Mouse (Mus musculus) liver, postnatal 0 days (tissue): ENCODE data around the gene Mcu. TPM values are rescaled to one million over a fixed set of nuclear protein-coding genes. Genes with fewer than 3 reads are reported as not detected.
A peak's percentile ranks its signal among the peaks of the same experiment; 100 is the strongest.

Source experiments
- ATAC-seq: fragments of 200-750 bp; cut with Nextera tagmentation; 2 replicates; pipeline ENCODE4 v1.8.0; 2017; ENCODE audit warnings: mild to moderate bottlenecking, moderate library complexity
- DNase-seq: peaks from one replicate; pipeline ENCODE4 v3.0.0-alpha.2; 2016
- H3K27ac ChIP-seq: fragments of 300-500 bp; sonication (generic); 2 replicates; pipeline ENCODE4 v1.5.1; 2014; ENCODE audit warnings: antibody characterized with exemption, moderate library complexity, mild to moderate bottlenecking, low read depth
- H3K27me3 ChIP-seq: fragments of 300-500 bp; sonication (generic); 2 replicates; pipeline ENCODE4 v1.6.1; 2014; ENCODE audit warnings: low read length, control low read depth, mixed read lengths; ENCODE audit not compliant: insufficient read depth
- H3K36me3 ChIP-seq: fragments of 300-500 bp; sonication (generic); replicated peaks from 2 replicates; pipeline ENCODE4 v1.6.1; 2014; ENCODE audit warnings: mild to moderate bottlenecking, control low read depth, low read length, moderate library complexity, mixed read lengths; ENCODE audit not compliant: insufficient read depth
- H3K4me1 ChIP-seq: fragments of 300-500 bp; sonication (generic); 2 replicates; pipeline ENCODE4 v1.6.1; 2014; ENCODE audit warnings: antibody characterized with exemption, mild to moderate bottlenecking, control low read depth; ENCODE audit not compliant: insufficient read depth
- H3K4me2 ChIP-seq: fragments of 300-500 bp; sonication (generic); 2 replicates; pipeline ENCODE4 v1.6.1; 2014; ENCODE audit warnings: low read depth, mild to moderate bottlenecking, low read length, moderate library complexity, mixed read lengths
- H3K4me3 ChIP-seq: fragments of 300-500 bp; sonication (generic); 2 replicates; pipeline ENCODE4 v1.5.1; 2014; ENCODE audit warnings: low read depth, low read length
- H3K9ac ChIP-seq: fragments of 300-500 bp; sonication (generic); replicated peaks from 2 replicates; pipeline ENCODE4 v1.6.1; 2014; ENCODE audit warnings: mild to moderate bottlenecking, moderate library complexity
- H3K9me3 ChIP-seq: fragments of 300-500 bp; sonication (generic); 2 replicates; pipeline ENCODE4 v1.6.1; 2016; ENCODE audit warnings: mild to moderate bottlenecking, control low read depth, low read length, mixed read lengths
- CTCF ChIP-seq: sonication (generic); IDR thresholded peaks from 2 replicates; pipeline ENCODE4 v1.5.1; 2016; ENCODE audit warnings: antibody characterized with exemption, low read depth
- EP300 ChIP-seq: IDR thresholded peaks from 2 replicates; pipeline ENCODE4 v1.6.1; 2016; ENCODE audit warnings: antibody characterized with exemption, low read depth, mild to moderate bottlenecking
- WGBS: fragments of 180-500 bp; shearing (Covaris S2); extraction: QIAGEN DNeasy Blood & Tissue Kit; methylation state at CpG from one replicate; pipeline ENCODE4 v1.1.7; 2014; ENCODE audit not compliant: insufficient replicate concordance; 5-methylcytosine and 5-hydroxymethylcytosine counted together
- polyA plus RNA-seq: library from polyadenylated mRNA; unstranded; fragments of >200 nt; fragmentation: Nextera tagmentation; extraction: Ambion mirVana; gene quantifications from 2 replicates; pipeline ENCODE4 v1.2.1, GENCODE M21; 2015

Gene Mcu
- polyA plus RNA-seq, 1 experiment from 2014 or later, result 13.5 TPM

DNA sequence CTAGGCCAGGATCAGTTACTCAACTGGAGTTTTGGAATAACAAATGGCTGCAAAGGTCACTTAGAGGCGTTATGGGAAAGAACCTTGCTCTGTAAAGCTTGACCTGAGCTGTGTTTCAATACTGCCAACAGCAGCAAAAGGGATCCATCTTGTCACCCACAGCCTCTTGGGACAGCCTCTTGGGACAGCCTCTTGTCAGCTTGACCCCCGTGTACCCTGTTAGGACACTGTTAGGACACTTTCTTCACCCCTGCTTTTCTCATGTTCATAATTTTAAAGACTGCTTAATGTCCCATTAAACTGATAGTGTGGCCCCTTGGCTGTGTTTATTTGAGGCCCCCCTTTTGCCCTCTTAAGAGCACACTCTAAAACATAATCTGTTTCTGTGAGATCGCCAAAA, 192.0 kb downstream of the Mcu start:
- Histone ChIP-seq H3K4me1 (0 out of 2 replicates have a peak, but pooled peaks cover 5% of the 10 kb centered on the region), H3K27ac (no peak overlapping the region), H3K9me3 (no peaks in the 10 kb centered on the region), H3K9ac (no peak overlapping the region), H3K27me3 (no peaks in the 10 kb centered on the region), H3K36me3 (peaks cover 7% of the 10 kb centered on the region), H3K4me3 (no peak overlapping the region), H3K4me2 (no peak overlapping the region)
- 65% methylated on average over 3 of the region's 3 CpGs for WGBS
- TF ChIP-seq CTCF, result no peak
- TF ChIP-seq EP300, result no peak
- no peak for ATAC-seq
- no peak for DNase-seq

DNA sequence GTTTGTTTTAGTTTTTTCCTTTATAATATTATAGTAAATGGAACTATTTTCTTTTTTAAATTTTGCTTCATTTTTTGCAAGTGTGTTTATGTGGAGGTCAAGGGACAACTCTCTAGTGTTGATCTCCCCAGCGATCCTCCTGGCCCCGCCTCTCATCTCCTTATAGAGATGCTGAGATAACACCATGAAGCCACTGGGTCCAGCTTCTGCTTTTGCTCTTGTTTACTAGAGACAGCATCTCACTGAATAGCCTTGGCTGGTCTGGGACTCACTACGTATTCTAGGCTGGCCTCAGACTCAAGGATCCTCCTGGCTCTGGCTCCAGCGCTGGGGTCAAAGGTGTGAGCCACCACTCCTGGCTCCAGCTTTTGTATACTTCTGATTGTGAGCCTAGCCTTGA, 197.0 kb downstream of the Mcu start:
- Histone ChIP-seq H3K4me2 (no peak overlapping the region), H3K36me3 (peaks cover 7% of the 10 kb centered on the region), H3K9me3 (no peaks in the 10 kb centered on the region), H3K27me3 (no peaks in the 10 kb centered on the region), H3K4me1 (0 out of 2 replicates have a peak, but pooled peaks cover 5% of the 10 kb centered on the region), H3K9ac (no peak overlapping the region), H3K27ac (no peak overlapping the region), H3K4me3 (no peak overlapping the region)
- 61% methylated on average over 4 of the region's 4 CpGs for WGBS
- ATAC-seq (no peak), DNase-seq (no peak)
- TF ChIP-seq CTCF, result no peak
- TF ChIP-seq EP300, result no peak

DNA sequence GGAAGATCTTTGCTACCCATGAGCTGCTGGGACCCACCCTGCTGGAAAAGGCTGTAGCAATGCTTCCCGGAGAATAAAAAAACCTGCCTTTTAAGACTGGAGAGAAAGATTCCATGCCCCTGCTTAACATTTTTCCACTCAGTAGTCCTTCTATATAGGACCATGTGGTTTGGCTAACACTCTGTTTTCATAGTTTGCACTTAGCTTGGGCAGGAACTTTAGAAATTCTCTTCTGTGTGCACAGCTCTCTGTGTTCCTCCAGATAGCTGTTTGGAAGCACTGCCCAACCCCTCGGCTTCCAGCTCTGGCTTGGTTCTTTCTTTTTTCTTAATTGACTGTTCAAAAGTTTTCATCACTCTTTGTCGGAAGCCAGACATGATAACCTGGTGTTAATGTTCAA, 199.9 kb downstream of the Mcu start:
- Histone ChIP-seq H3K27me3 (no peaks in the 10 kb centered on the region), H3K27ac (no peak overlapping the region), H3K4me3 (no peak overlapping the region), H3K9ac (no peak overlapping the region), H3K9me3 (no peaks in the 10 kb centered on the region), H3K4me1 (no peaks in the 10 kb centered on the region), H3K4me2 (no peak overlapping the region), H3K36me3 (peaks cover 7% of the 10 kb centered on the region; the same call in 1 of the 2 replicates)
- ATAC-seq, result no peak
- TF ChIP-seq EP300 (no peak), CTCF (no peak)
- DNase-seq, result no peak
- 76% methylated on average over 3 of the region's 3 CpGs for WGBS

DNA sequence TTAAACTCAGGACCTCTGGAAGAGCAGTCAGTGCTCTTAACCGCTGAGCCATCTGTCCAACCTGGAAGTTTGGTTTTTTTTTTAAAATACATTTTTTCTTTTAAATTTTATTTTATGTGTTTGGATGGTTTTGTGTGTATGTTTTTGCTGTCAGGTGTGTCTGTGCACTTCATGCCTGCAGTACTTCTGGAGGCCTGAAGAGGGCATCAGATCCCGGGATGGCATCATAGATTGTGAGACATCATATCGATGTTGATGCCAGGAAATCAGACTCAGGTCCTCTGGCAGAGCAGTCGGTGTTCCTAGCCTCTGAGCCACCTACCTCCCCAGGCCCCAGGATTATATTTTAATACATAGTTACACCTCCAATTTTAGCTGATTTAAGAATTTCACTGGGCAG, 202.8 kb downstream of the Mcu start:
- Histone ChIP-seq H3K9ac (no peak overlapping the region), H3K27ac (no peak overlapping the region), H3K36me3 (no peaks in the 10 kb centered on the region; the same call in 1 of the 2 replicates), H3K27me3 (no peaks in the 10 kb centered on the region), H3K4me3 (no peak overlapping the region), H3K9me3 (no peaks in the 10 kb centered on the region), H3K4me2 (no peak overlapping the region), H3K4me1 (no peaks in the 10 kb centered on the region)
- TF ChIP-seq CTCF, result peak; percentile 45
- no peak for TF ChIP-seq EP300
- 85% methylated on average over 4 of the region's 4 CpGs for WGBS
- DNase-seq (no peak), ATAC-seq (no peak)

DNA sequence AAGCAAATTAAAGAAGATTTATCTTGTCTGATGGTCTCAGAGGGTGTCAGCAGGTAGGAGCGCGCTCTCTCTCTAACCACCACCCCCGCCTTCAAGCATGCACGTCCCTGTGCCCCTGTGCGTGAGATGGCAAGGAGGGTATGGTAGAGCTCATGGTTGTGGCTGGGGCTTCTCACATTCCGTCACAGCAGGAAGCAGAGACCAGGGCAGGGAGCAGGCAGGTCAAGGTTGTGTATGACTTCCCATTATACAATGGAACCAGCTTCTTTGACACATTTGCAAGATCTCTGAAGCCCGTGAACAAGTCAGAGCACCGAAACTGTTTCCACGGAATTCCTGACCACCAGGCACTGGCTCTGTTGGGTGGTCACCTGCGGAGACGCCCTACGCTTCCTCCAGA, 206.2 kb downstream of the Mcu start:
- peaks cover 3% of the 10 kb centered on the region; the same call in 1 of the 2 replicates for H3K4me1 ChIP-seq
- H3K36me3 ChIP-seq, result no peaks in the 10 kb centered on the region
- H3K9me3 ChIP-seq, result no peaks in the 10 kb centered on the region
- WGBS, result 70% methylated on average over 12 of the region's 12 CpGs
- H3K9ac ChIP-seq, result no peak overlapping the region
- no peak for TF ChIP-seq CTCF
- TF ChIP-seq EP300, result no peak
- no peak overlapping the region for H3K27ac ChIP-seq
- H3K27me3 ChIP-seq, result no peaks in the 10 kb centered on the region
- ATAC-seq, result no peak
- no peak overlapping the region for H3K4me3 ChIP-seq
- H3K4me2 ChIP-seq, result no peak overlapping the region
- DNase-seq, result no peak

DNA sequence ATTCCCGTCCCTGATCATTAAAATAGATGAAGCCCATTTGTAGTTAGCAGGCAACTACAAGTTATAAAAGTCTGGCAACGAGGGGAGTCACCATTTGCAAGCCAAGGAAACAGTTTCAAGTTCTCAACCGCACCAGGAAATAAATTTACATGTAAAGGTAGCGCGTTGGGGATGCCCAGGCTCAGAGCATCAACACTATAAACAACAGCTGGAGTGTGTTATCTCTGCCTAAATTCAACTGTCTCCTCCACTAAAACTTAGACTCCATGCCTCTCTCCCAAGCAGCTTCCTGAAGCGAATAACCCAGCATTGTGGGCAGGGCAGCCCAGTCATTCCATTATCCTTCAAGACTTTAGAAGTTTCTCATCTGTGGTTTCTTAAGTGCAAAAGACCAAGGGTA, 208.0 kb downstream of the Mcu start:
- no peak overlapping the region for H3K27ac ChIP-seq
- no peak for ATAC-seq
- H3K4me2 ChIP-seq, result no peak overlapping the region
- no peaks in the 10 kb centered on the region for H3K9me3 ChIP-seq
- no peak overlapping the region for H3K4me3 ChIP-seq
- no peak for TF ChIP-seq EP300
- TF ChIP-seq CTCF, result no peak
- no peaks in the 10 kb centered on the region for H3K36me3 ChIP-seq
- H3K4me1 ChIP-seq, result peaks cover 7% of the 10 kb centered on the region; the same call in 1 of the 2 replicates
- no peak for DNase-seq
- no peak overlapping the region for H3K9ac ChIP-seq
- H3K27me3 ChIP-seq, result no peaks in the 10 kb centered on the region
- 48% methylated on average over 6 of the region's 6 CpGs for WGBS

DNA sequence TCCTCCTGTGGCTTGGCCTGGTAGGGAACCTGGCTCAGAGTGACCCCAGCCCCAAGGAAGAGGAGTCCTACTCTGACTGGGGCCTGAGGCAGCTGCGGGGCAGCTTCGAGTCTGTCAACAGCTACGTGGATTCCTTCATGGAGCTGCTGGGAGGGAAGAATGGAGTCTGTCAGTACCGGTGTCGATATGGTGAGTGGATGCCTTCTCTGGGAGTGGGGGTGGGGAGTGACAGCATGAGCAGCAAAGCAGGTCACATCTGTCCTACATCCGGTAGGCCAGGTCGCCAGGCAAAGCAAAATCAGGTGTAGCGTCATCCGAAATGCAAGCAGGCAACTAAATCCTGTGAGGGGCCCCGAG, 212.7 kb downstream of the Mcu start:
- TF ChIP-seq CTCF, result no peak
- Histone ChIP-seq H3K4me2 (peak overlapping the region; percentile 64), H3K36me3 (no peaks in the 10 kb centered on the region), H3K4me3 (peak overlapping the region; percentile 52), H3K9ac (peak overlapping the region; percentile 69), H3K27ac (peak overlapping the region; percentile 93), H3K9me3 (no peaks in the 10 kb centered on the region), H3K27me3 (no peaks in the 10 kb centered on the region), H3K4me1 (peaks cover 10% of the 10 kb centered on the region; the same call in 1 of the 2 replicates)
- peak; percentile 88 for ATAC-seq
- DNase-seq, result peak; percentile 50
- WGBS, result 58% methylated on average over 10 of the region's 10 CpGs
